Mouse (Mus musculus) kidney, postnatal 36 days (tissue): ENCODE data around the gene Cpm.
"Not testable (repeated sequence)": the region's sequence is repeated elsewhere in the genome, so short reads cannot be mapped to it uniquely, and the experiment has no call there.

Experiments used
- DNase-seq, 2 experiments: peaks; one replicate each; pipeline ENCODE4 v3.0.0; 2021 to 2022; ENCODE audit warnings: mixed read lengths in 2 of 2

Gene Cpm

GRCm38 (mm10) chr10:117593857-117594256 is 35.4 kb upstream of the Cpm start:
- DNase-seq: no peak

- no peak for DNase-seq
These were observed 34.9 kb upstream of the Cpm start for GRCm38 (mm10) chr10:117594291-117594850.

GRCm38 (mm10) chr10:117594913-117595312 is 34.4 kb upstream of the Cpm start:
- no peak for DNase-seq

DNA sequence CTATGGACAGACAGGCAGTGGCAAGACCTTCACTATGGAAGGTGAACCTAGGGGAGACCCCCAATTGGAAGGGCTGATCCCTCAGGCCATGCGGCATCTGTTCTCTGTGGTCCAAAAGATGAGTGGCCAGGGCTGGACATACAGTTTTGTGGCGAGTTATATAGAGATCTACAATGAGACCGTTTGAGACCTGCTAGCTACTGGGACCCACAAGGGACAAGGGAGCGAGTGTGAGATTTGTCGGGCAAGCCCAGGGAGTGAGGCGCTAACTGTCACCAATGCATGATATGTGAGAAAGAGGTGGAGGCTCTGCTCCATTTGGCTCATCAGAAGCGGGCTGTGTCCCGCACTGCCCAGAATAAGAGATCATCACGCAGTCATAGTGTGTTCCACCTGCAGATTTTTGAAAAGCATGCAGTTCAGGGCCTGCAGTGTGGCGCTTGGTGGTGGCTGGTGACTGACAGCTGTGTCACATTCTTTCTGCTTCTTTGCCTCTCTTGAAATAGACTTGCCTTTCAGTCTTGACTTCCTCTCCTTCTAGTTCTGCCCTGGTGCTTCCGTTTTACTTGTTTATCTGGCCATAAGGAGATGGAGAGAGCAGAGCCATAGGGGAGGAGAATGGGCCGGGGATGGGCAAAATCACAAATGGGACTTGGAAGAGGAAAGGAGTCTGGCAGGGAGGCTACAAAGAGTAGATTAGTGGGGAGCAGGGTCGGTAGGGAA is 33.7 kb upstream of the Cpm start:
- no peak for DNase-seq

GRCm38 (mm10) chr10:117596165-117596735 is 33.0 kb upstream of the Cpm start:
- DNase-seq: no peak

DNA sequence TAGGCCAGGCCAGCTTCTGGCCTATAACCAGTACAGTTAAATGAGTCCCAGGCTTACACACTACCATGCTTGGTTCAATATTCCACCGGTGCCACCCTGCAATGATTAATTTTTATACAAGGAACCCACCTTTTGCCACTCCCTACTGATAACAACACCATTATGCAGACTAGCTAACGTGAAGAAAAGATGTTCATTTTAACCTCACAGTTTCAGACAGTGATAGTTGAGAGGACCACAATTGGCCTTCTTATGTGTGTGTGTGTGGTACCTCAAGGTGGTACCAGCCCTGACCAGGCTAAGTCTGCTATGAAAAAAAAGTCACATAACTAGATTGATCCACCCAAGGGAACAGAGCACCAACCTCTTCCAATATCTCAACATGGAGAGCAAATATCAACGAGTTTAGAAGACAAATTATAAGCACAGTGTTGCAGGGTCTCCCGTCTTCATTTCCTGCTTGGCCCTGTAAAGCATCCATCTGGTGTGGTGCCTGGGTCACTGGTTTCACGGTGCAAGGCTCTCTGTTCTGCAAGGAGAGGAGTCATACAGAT is 32.5 kb upstream of the Cpm start:
- no peak for DNase-seq

- not testable (repeated sequence) for DNase-seq
These were observed 31.7 kb upstream of the Cpm start for GRCm38 (mm10) chr10:117597371-117598265.

DNA sequence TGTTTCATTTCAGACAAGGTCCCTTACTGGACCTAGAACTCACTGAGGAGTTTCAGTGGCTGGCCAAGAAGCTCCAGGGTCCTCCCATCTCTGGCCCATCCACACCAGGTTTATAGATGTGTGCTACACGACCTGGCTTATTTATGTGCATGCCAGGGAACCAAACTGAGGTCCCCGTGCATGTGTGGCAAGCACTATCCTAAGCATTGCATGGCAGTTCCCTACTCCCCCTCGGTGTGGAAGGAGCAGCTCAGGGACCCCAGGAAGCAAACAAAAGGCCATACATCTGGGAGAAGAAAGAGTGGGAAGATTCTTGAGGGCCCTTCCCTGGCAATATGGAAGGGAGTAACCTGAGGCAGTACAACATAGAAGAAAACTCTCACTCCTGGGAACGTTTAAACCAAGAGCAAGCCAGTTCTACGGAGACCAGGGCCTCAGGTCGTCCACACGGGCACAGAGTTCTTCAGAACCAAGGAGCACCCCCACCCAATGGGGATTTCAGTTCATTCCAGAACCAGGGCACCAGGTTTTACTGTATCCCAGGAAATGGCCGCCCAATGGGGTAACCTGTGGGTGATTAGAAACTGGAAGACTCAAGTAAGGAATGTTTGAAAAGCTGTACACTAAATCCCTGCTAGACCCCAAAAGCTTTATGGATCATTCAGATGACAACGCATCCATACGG is 30.9 kb upstream of the Cpm start:
- no peak for DNase-seq

- not testable (repeated sequence) for DNase-seq
These were observed 30.2 kb upstream of the Cpm start for GRCm38 (mm10) chr10:117598951-117599572.

GRCm38 (mm10) chr10:117601146-117602035 is 27.9 kb upstream of the Cpm start:
- DNase-seq: no peak

- no peak for DNase-seq
These were observed 26.8 kb upstream of the Cpm start for GRCm38 (mm10) chr10:117602325-117603129.

DNA sequence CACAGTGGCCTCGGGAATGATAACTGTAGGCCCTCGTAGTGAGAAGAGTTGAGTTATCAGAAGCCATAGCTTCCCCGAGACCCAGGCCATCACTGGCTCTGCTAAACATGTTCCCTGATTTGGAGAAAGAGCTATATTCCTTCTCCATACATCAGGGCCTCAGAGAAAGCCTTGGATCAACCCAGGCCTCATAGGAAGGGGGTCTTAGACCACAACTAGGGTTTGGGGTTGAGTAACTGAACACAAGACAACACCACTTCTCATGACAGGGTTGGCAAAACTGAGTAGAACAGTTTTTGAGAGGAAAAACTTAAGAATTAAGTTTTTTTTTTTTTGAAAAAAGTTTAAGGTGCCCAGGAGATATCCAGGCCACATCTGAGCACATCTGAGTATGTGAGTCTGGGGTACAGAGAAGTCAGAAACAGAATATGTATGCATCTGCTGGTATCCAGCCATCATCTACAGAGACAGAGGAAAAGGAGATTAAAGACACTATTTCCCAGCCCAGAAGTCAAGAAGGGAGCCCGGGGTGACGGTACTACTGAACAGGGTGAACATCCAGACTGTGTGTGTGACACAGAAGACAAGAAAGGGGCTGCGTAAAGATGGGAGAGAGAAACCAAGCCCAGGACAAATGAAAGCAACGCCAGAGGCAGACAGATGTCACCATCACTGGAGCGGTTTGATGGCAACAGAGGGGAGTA is 26.0 kb upstream of the Cpm start:
- DNase-seq: no peak

- no peak for DNase-seq
These were observed 25.3 kb upstream of the Cpm start for GRCm38 (mm10) chr10:117603834-117604623.

GRCm38 (mm10) chr10:117604624-117605282 is 24.5 kb upstream of the Cpm start:
- DNase-seq: no peak

DNA sequence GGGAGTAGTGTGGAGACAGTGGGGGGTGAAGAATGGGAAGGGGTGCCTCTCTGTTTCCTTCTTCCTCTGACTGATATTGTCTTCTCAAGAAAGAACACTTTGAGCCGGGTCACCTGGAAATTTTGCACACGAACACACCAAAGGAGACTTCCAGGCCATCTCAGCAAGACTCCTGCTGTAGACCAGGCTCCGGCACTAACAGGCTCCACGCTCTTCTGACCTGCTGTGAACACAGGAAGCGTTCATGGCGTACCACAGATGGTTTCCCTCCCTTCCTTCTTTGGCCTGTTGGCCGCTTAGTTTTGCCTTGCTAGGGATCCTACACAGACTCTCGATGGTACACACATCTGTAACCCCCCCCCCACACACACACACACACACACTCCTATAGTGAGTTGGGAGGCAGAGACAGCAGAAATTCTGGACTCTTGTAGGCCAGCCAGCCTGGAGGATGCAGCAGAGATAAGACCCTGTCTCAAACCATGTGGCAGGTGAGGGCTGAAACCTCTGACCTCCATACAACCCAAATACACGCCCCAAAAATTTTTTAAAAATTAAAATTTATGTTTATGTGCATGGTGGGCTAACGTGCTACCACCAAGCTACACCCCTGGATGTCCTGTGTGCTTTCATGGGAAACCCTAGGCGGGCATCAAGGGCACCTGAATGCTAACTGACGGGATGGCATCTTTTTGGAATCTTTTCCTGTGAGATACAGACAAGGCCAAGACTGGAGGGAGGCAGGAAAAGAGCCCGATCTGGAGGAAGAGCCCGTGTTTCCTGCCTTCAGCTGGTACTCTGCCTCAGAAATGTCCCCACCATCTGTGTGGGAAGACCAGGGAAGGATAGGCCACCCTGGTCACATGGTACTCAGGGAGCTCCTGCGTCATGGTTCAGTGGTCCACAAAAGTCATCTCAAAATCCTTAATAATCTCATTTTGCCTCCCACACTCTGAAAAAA is 23.7 kb upstream of the Cpm start:
- no peak for DNase-seq

GRCm38 (mm10) chr10:117606423-117606822 is 22.9 kb upstream of the Cpm start:
- DNase-seq: no peak
